Mouse (Mus musculus) subcutaneous adipose tissue, adult 2 months (tissue): Measurements from ENCODE around the gene Lgsn. TPM values are rescaled to one million over a fixed set of nuclear protein-coding genes. Genes with fewer than 3 reads are reported as not detected.

Source experiments
- polyA plus RNA-seq: library from polyadenylated mRNA; depleted of rRNA; stranded (reverse); fragments of >200 nt; gene quantifications from 2 replicates; pipeline ENCODE4 v1.2.3, GENCODE M21; 2012; ENCODE audit warnings: low replicate concordance; rRNA removed

The Lgsn gene
- polyA plus RNA-seq = not detected in 2 replicates

GRCm38 (mm10) chr1:31176101-31176500, at the start of gene Lgsn:
Gene Lgsn (plus strand): TSS chr1:31176401.

GRCm38 (mm10) chr1:31222564-31222963, 46.4 kb downstream of the Lgsn start, which contains the start of the genes 4931428L18Rik and Pih1d3:
Gene 4931428L18Rik (minus strand): TSS chr1:31222684.
Gene Pih1d3 (plus strand): TSS chr1:31222838.

Other genes with a start within 250 kb of the Lgsn start
- gene AC153137.1, start 198.4 kb upstream of the Lgsn start, polyA plus RNA-seq = not detected in 2 replicates
- gene 4931428L18Rik, start 46.3 kb downstream of the Lgsn start, polyA plus RNA-seq = 0.91 and 3.1 TPM in 2 replicates
- not detected in 2 replicates for gene Pih1d3, start 46.4 kb downstream of the Lgsn start, polyA plus RNA-seq